Mouse (Mus musculus): ENCODE measurements around the gene S1pr4. TPM values are rescaled to one million over a fixed set of nuclear protein-coding genes. Genes with fewer than 3 reads are reported as not detected.

Gene S1pr4
- polyA plus RNA-seq, 1 experiment from 2014 or later: 0.99 TPM

DNA sequence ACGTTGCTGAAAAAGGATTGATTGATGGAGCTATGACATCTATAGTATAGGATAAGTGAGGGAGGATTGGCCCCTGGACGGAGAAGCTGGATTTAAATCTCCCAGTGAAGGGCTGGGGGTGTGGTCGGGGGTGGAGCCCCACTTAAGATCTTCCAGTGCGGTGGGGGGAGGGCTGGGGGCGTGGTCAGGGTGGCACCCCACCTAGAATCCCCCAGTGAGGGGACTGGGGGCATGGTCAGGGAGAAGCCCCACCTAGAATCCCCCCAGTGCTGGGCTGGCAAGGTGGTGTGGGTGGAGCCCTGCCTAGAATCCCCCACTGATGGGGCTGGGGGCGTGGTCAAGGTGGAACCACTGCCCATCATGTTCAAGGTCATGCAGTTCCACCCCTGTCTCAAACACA, 7.2 kb upstream of the S1pr4 start:
- Histone ChIP-seq H3K4me3 (ENCODE audit: low read length) (no peak overlapping the region), H3K36me3 (ENCODE audit: control insufficient read depth, insufficient read depth, low read length) (no peaks in the 10 kb centered on the region), H3K27ac (ENCODE audit: low read length) (no peak overlapping the region), H3K9ac (ENCODE audit: low read depth, low read length) (no peak overlapping the region), H3K9me3 (ENCODE audit: control insufficient read depth, low read length) (no peaks in the 10 kb centered on the region), H3K4me2 (ENCODE audit: low read depth, low read length) (no peak overlapping the region), H3K27me3 (replicated peaks; ENCODE audit: control insufficient read depth, insufficient read depth, low read length) (no peaks in the 10 kb centered on the region), H3K4me1 (ENCODE audit: control insufficient read depth, insufficient read depth, low read length) (peaks cover 4% of the 10 kb centered on the region; the same call in 1 of the 2 replicates)
- 28% methylated on average over 6 of the region's 6 CpGs for WGBS
- ATAC-seq: no peak

DNA sequence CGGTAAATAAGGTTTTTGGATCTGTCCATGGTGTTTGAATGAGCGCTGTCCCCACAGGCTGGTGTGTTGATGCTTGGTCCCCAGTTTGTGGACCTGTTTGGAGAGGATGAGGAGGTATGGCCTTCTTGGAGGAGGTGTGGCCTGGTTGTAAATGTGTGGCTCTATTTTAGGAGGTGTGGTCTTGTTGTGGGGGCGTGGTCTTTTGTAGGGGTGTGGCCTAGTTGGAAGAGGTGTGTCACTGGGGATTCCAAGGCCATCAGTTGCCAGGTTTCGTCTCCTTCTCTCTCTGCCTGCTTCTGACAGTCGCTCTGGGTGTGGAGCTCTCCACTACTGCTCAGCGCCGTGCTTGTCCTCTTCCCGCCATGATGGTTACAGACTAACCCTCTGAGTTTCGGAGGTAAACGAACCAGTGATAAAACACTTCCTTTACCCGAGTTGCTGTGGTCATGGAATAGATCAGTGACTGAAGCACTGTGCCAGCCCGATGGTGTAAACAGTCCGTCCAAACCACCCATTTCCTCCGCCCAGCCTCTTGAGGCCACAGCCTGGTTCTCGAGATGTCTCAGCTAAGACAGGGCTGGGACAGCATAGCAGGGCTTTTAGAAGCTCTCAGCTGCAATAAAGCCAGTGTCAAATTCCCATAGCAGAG, 5.2 kb upstream of the S1pr4 start:
- Histone ChIP-seq H3K27me3 (replicated peaks; ENCODE audit: control insufficient read depth, insufficient read depth, low read length) (no peaks in the 10 kb centered on the region), H3K9ac (ENCODE audit: low read depth, low read length) (no peak overlapping the region), H3K36me3 (ENCODE audit: control insufficient read depth, insufficient read depth, low read length) (no peaks in the 10 kb centered on the region), H3K4me3 (ENCODE audit: low read length) (no peak overlapping the region), H3K4me2 (ENCODE audit: low read depth, low read length) (no peak overlapping the region), H3K27ac (ENCODE audit: low read length) (no peak overlapping the region), H3K9me3 (ENCODE audit: control insufficient read depth, low read length) (no peaks in the 10 kb centered on the region), H3K4me1 (ENCODE audit: control insufficient read depth, insufficient read depth, low read length) (peaks cover 4% of the 10 kb centered on the region; the same call in 1 of the 2 replicates)
- no peak for ATAC-seq
- 69% methylated on average over 15 of the region's 15 CpGs for WGBS

DNA sequence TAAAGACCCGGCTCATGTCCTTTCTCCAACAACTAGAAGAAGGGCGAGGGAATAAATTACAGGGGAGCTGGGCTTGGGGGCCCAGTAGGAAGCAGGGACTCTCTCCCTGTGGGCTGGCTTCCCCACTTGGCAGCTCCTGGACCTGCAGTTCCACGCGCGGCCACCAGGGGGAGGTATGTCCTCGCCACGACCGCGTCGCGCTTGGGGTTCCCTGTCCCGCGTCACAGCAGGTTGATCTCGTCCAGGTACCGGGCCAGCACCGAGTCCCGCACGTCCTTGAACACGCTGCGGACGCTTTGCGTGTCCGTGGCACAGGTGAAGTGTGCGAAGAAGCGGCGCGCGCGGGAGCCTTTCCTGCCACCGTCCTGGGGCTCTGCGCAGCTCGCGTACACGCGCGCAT, 2.7 kb upstream of the S1pr4 start:
- H3K9me3 ChIP-seq (ENCODE audit: control insufficient read depth, low read length): no peaks in the 10 kb centered on the region
- H3K36me3 ChIP-seq (ENCODE audit: control insufficient read depth, insufficient read depth, low read length): no peaks in the 10 kb centered on the region
- peak overlapping the region; percentile 69 for H3K9ac ChIP-seq (ENCODE audit: low read depth, low read length)
- peak overlapping the region; percentile 79 for H3K4me2 ChIP-seq (ENCODE audit: low read depth, low read length)
- H3K27ac ChIP-seq (ENCODE audit: low read length): no peak overlapping the region
- H3K4me3 ChIP-seq (ENCODE audit: low read length): peak overlapping the region; percentile 48
- peak; percentile 65 for ATAC-seq
- WGBS: 9% methylated on average over 36 of the region's 36 CpGs
- peaks cover 11% of the 10 kb centered on the region; the same call in 1 of the 2 replicates for H3K4me1 ChIP-seq (ENCODE audit: control insufficient read depth, insufficient read depth, low read length)
- H3K27me3 ChIP-seq (replicated peaks; ENCODE audit: control insufficient read depth, insufficient read depth, low read length): no peaks in the 10 kb centered on the region

DNA sequence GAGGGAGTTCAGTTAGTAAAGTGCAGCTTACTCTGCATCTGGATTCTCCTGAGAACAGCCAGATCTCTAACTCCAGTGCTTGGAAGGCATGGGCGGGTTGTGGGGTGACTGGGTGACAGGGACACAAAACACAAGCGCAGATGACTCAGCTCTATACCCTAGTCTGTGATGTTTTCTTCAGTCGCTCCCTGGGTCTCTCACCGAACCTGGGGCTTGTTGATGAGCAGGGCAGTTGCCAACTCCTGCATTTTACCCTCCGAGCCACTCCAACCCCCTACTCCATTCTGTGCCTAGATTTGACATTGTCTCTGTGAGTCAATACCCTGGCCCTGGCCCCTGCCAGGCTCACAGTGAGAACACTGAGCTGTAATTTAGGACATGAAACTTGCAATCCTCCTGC, 1.9 kb upstream of the S1pr4 start:
- H3K4me2 ChIP-seq (ENCODE audit: low read depth, low read length): no peak overlapping the region
- no peak overlapping the region for H3K9ac ChIP-seq (ENCODE audit: low read depth, low read length)
- WGBS: 82% methylated on average over 5 of the region's 5 CpGs
- H3K36me3 ChIP-seq (ENCODE audit: control insufficient read depth, insufficient read depth, low read length): no peaks in the 10 kb centered on the region
- no peak overlapping the region for H3K4me3 ChIP-seq (ENCODE audit: low read length)
- no peaks in the 10 kb centered on the region for H3K27me3 ChIP-seq (replicated peaks; ENCODE audit: control insufficient read depth, insufficient read depth, low read length)
- H3K27ac ChIP-seq (ENCODE audit: low read length): no peak overlapping the region
- peaks cover 11% of the 10 kb centered on the region; the same call in 1 of the 2 replicates for H3K4me1 ChIP-seq (ENCODE audit: control insufficient read depth, insufficient read depth, low read length)
- no peaks in the 10 kb centered on the region for H3K9me3 ChIP-seq (ENCODE audit: control insufficient read depth, low read length)
- ATAC-seq: no peak

DNA sequence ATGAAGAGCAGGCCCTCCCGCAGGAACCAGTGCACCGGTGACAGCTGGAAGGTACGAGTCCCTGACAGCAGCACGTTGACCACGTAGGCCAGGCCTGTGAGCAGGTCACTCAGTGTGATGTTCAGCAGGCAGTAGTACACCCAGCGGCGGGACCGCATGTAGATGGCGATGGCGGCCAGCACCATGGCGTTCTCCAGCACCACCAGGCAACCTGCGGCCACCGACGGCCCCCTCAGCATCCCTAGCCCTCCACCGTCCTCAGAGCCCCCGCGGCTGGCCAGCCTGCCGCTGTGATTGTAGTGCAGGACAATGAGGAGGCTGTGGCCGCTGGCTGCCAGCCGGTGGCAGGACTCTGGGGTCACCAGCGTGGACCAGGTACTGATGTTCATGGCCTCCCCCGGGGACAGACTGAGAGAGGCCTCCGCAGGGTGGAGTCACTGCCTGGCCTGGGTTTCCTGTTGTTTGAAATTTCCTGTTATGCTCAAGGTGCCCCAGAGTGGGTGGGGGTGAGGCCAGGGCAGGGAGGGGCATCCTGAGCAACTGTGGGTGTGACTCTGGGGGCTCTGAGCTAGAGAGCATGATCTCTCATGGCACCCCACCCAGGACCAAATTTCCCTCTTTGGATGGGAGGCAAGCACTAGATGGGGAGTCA, 556 bp downstream of the S1pr4 start:
- ATAC-seq: no peak
- WGBS: 71% methylated on average over 23 of the region's 23 CpGs
- no peak overlapping the region for H3K27ac ChIP-seq (ENCODE audit: low read length)
- H3K4me3 ChIP-seq (ENCODE audit: low read length): no peak overlapping the region
- H3K4me1 ChIP-seq (ENCODE audit: control insufficient read depth, insufficient read depth, low read length): peaks cover 21% of the 10 kb centered on the region
- no peak overlapping the region for H3K4me2 ChIP-seq (ENCODE audit: low read depth, low read length)
- H3K27me3 ChIP-seq (replicated peaks; ENCODE audit: control insufficient read depth, insufficient read depth, low read length): no peaks in the 10 kb centered on the region
- H3K36me3 ChIP-seq (ENCODE audit: control insufficient read depth, insufficient read depth, low read length): no peaks in the 10 kb centered on the region
- H3K9ac ChIP-seq (ENCODE audit: low read depth, low read length): peak overlapping the region; percentile 29; the same call in 1 of the 2 replicates
- H3K9me3 ChIP-seq (ENCODE audit: control insufficient read depth, low read length): no peaks in the 10 kb centered on the region

DNA sequence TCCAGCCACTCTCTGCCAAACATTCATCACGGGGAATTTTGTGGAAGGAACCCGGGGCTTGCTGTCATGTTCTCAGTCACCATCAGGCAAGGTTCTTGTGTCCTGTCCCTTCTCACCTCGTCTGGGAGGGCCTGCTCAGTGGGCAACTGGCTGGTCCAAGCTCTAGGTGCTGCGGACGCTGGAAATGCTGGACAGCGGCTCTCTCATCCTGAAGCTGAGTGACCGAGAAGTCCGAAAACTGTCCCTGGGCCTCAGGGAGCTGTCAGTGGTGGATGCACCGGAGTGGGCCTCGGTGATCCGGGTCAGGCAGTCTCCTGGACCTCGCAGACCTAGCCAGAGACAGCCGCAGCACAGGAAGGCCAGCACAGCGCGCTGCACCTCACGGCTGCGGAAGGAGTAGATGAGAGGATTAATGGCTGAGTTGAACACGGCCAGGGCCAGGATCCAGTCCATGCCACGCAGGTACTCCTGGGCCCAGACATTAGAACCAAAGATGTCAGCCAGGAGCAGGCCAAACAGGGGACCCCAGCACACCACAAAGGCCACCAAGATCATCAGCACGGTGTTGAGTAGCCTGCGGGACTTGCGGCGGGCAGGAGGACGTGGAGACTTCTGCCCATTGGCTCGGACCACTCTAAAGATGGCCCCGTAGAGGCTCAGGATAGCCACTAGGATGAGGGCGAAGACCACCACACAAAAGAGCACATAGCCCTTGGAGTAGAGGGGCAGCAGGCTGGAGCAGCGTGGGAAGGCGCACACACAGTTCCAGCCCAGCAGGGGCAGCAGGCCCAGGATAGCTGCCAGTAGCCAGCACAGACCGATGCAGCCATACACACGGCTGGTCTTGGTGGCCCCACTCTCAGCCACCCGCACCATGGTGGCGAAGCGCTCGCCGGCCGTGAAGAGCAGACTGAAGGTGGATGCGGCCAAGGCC, 1.3 kb downstream of the S1pr4 start:
- ATAC-seq: no peak
- 83% methylated on average over 38 of the region's 38 CpGs for WGBS

DNA sequence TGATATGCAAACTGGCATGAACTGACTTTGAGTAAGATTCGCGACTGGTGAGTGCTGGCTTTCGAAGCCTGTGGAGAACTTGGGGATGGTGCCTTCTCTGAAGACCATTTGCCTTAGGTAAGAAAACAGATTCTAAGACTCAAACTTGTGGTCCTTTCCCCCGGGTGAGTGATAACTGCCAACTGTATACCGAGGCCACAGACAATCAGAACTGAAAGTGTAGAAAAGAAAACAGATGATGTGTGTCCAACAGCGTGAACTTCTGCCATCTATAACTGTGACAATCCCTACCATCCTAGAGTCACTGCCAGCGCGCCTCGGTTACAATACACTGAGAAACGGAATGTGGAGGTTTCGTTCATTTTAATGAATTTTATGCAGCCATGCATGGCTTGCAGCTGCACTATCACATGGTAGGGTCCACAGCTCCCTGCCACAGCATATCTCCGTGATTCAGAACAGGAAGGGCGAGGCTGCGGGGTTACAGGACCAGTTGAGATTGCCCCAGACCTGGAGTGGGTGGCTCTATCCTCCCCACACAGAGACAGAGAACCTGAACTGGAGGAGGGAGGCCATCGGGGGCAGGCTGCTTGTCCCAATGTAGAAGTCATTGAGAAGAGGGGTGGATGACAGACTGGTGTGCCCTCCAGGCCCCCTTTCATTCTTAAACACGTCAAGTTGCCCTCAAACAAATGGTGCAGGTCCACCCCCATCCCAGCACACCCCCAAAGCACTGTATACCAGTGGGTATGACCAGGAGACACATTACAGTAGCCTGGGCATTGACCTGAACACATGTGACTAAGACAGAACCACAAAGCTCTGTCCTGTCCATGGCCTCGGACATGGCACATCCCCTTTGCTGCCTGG, 2.3 kb downstream of the S1pr4 start:
- Histone ChIP-seq H3K4me3 (ENCODE audit: low read length) (no peak overlapping the region), H3K27ac (ENCODE audit: low read length) (no peak overlapping the region), H3K4me1 (ENCODE audit: control insufficient read depth, insufficient read depth, low read length) (peaks cover 24% of the 10 kb centered on the region), H3K9me3 (ENCODE audit: control insufficient read depth, low read length) (no peaks in the 10 kb centered on the region), H3K27me3 (replicated peaks; ENCODE audit: control insufficient read depth, insufficient read depth, low read length) (no peaks in the 10 kb centered on the region), H3K9ac (ENCODE audit: low read depth, low read length) (no peak overlapping the region), H3K36me3 (ENCODE audit: control insufficient read depth, insufficient read depth, low read length) (peaks cover 5% of the 10 kb centered on the region), H3K4me2 (ENCODE audit: low read depth, low read length) (no peak overlapping the region)
- WGBS: 82% methylated on average over 17 of the region's 17 CpGs
- ATAC-seq: no peak

More for the DNA sequence above, 1.3 kb downstream of the S1pr4 start:
- peaks cover 28% of the 10 kb centered on the region for H3K4me1 ChIP-seq (ENCODE audit: control insufficient read depth, insufficient read depth, low read length)
- no peaks in the 10 kb centered on the region for H3K9me3 ChIP-seq (ENCODE audit: control insufficient read depth, low read length)
- no peak overlapping the region for H3K9ac ChIP-seq (ENCODE audit: low read depth, low read length)
- H3K36me3 ChIP-seq (ENCODE audit: control insufficient read depth, insufficient read depth, low read length): no peaks in the 10 kb centered on the region; the same call in 1 of the 2 replicates
- no peak overlapping the region for H3K27ac ChIP-seq (ENCODE audit: low read length)
- no peak overlapping the region for H3K4me3 ChIP-seq (ENCODE audit: low read length)
- H3K4me2 ChIP-seq (ENCODE audit: low read depth, low read length): no peak overlapping the region
- H3K27me3 ChIP-seq (replicated peaks; ENCODE audit: control insufficient read depth, insufficient read depth, low read length): no peaks in the 10 kb centered on the region

DNA sequence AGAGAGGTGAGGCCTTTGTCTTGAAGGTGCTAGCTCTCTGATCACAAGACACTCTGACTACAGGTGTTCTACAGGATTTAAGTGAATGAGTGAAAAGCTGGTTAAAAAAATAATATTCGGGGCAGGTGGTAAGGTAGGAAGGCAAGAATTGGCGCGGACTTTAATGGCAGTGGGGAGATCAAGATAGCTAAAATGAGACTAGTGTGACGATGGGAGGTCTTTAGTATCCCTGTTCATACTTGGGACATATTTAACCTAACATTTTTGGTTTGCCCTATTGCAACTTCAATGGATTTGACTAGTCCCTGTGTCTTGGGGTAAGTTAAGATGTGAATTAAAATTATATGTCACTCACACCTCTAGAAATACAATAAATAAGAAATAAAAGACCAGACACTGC, 3.0 kb downstream of the S1pr4 start:
- H3K9ac ChIP-seq (ENCODE audit: low read depth, low read length): 0 out of 2 replicates have a peak overlapping the region, but pooled peaks have one; percentile 26
- H3K27ac ChIP-seq (ENCODE audit: low read length): no peak overlapping the region
- peaks cover 9% of the 10 kb centered on the region for H3K36me3 ChIP-seq (ENCODE audit: control insufficient read depth, insufficient read depth, low read length)
- peaks cover 24% of the 10 kb centered on the region for H3K4me1 ChIP-seq (ENCODE audit: control insufficient read depth, insufficient read depth, low read length)
- peak overlapping the region; percentile 85 for H3K4me3 ChIP-seq (ENCODE audit: low read length)
- WGBS: 29% methylated on average over 4 of the region's 4 CpGs
- H3K27me3 ChIP-seq (replicated peaks; ENCODE audit: control insufficient read depth, insufficient read depth, low read length): no peaks in the 10 kb centered on the region
- H3K4me2 ChIP-seq (ENCODE audit: low read depth, low read length): peak overlapping the region; percentile 44
- no peaks in the 10 kb centered on the region for H3K9me3 ChIP-seq (ENCODE audit: control insufficient read depth, low read length)
- no peak for ATAC-seq

Data from intestine, embryonic 16.5 days (tissue).